Mouse (Mus musculus): ENCODE results near the gene 9430015G10Rik.
A peak's percentile ranks its signal among the peaks of the same experiment; 100 is the strongest.

9430015G10Rik gene

GRCm38 (mm10) chr4:156109570-156110331 is at the start of gene 9430015G10Rik:
Gene 9430015G10Rik (plus strand): TSS chr4:156109982.
- DNase-seq (ENCODE audit: low spot score) = peak; percentile 97

DNA sequence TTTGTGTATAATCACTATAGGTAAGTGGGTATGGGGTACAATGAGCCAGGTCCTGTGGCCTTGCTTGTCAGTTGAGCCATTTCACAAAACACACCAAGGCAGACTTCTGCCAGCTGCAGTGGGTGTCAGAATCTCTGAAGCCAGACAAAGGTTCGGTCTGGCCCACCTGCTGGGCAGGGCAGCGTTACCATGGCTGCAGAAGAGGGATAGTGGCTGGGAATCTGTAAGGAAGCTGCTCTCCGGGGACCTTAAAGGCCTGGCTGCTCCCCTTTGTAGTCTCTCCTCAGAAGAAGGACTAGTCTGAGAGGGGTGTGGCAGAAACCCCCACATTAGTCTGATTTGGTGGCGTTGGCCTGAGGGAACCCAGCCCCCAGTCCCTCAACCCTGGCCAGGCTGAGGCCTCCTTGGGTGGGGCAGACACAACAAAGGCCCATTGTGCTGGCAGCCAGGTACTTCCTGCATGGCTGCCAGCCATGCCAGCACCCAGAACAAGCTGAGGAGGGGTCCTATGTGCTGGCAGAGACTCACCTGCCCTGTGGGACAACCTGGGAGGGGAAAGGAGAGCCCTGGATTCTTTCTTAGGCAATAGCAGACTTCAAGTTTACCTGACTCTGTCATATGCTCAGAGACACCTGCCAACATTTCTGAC is 45.8 kb upstream of the 9430015G10Rik start:
- DNase-seq (ENCODE audit: low spot score) = no peak

DNA sequence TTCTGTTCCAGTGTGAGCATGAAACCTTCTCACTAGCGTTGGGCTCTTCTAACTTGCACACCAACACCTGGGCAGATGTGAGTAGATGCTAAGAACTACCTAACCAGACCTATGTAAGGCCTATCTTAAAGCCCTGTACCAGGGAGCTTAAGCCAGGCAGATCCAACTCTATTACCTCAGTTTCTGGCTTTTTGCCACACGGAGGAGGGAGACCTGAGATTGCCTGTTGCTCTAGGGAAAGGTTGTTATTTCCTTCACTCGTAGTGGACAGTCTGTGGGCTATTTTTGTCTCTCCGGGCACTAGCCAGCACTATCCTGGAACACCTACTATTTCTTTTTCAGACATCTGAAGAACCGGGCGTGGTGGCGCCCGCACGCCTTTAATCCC is 45.3 kb upstream of the 9430015G10Rik start:
- DNase-seq (ENCODE audit: low spot score) = no peak

- DNase-seq (ENCODE audit: low spot score) = no peak
Measured at GRCm38 (mm10) chr4:156065156-156065894, 44.5 kb upstream of the 9430015G10Rik start.

DNA sequence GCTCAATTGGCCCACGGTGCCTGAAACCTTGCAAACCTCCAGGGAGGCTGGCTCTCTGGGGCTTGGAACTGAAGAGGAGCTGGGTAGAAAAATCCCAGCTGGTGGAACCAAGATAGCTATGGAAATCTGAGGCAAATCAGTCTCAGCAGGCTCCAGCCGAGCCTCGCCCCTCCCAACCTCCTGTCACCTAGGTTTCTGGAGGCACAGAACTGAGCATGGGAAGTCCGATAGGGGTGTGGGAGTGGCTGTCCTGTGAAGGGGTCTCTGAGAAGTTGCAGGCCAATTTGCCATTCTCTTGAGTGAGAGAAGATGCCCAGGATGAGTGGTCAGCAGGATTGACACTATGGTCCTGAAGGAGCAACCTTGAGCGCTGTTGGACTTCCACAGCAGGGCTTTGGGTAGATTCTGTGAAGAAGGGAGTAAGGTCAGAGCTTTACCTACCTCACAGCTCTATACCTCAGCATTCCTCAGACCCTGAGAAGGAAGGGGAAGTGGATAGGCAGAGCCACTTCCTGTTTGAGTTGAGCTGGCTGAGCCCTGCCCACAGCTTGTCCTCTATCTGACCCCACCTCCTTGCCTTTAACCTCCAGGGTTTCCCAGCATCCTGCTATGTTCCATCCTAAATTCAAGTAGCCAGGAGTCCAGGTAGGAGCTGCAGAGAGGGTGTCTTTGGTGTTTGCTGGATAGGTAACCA is 42.4 kb upstream of the 9430015G10Rik start:
- DNase-seq (ENCODE audit: low spot score) = peak; percentile 42

DNA sequence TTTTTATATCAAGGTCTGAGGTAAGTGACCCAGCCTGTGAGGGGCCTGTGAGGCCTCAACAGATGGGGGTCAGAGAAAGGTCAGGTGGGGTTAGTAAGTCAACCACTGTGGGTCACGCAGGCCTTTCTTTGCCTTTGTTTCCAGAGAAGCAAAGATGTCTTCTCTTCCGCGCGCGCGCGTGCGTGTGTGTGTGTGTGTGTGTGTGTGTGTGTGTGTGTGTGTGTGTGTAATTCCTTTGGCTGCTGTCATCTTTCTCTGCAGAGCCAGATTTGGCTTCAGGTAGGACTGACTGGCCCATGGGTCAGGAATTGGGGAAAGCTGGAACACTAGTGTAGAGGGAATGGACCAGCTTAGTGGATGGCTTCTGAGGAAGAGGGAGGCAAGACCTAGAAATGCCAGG is 40.1 kb upstream of the 9430015G10Rik start:
- DNase-seq (ENCODE audit: low spot score) = no peak

DNA sequence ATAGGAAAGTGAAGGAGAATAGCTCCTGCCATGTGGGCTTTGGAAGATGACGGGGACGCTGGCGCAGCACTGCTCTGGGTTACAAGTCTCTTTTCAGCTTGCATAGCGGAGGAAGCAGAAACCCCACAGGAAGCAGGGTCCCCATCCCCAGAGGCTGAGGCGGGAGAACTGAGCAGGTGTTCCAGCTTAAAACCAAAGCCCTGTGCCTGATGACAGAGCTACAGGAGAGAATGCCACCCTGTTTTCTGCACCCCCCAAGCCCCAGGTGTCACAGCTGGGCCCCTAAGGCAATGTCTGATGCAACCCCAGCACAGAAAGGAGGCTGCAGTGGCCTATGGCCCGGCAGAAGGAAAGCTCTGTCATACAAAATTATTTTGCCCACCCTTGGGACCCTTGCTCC is 39.5 kb upstream of the 9430015G10Rik start:
- peak; percentile 32 for DNase-seq (ENCODE audit: low spot score)

- DNase-seq (ENCODE audit: low spot score) = no peak
Measured at GRCm38 (mm10) chr4:156070716-156071115, 39.1 kb upstream of the 9430015G10Rik start.

- DNase-seq (ENCODE audit: low spot score) = peak; percentile 36
Measured at GRCm38 (mm10) chr4:156076911-156077382, 32.8 kb upstream of the 9430015G10Rik start.

DNA sequence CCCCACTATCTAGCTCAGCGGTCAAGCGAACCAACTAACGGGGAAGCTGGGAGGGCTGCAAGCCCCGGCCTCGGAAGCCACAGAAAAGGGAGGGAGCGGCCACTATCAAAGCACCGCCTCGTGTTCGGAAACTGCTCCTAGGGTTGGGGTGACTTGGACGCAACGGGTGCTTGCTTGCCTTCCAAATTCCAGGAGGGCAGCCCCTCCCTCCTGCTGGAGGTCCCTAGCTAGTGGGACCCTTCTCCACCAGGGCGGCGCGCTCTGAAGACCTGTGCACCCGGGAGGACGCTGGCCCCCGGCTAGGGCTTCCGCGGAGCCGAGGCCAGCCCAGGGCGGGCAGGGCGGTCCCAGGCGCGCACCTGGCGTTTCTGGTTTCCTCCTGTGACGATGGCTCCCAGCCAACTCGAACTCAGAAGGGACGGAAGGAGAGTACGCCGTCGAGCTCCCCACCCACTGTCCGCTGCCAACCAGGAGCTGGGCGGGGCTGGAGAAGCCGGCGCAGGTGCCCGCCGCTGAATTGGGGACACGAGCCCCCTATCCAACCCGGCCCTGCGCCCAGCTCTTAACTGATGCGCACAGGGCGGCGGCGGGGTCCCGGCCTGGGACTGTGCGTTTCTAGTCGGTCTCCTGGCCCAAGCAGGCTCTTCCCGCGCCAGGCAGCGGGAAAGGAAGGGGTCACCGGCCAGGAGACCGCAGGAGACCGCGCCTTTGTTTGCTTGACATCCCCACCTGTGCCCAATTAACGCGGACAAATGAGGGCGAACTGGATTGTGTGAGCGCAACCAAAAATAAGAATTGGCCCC is 32.1 kb upstream of the 9430015G10Rik start:
- peak; percentile 58 for DNase-seq (ENCODE audit: low spot score)

GRCm38 (mm10) chr4:156082621-156083234 is 27.1 kb upstream of the 9430015G10Rik start:
- no peak for DNase-seq (ENCODE audit: low spot score)

DNA sequence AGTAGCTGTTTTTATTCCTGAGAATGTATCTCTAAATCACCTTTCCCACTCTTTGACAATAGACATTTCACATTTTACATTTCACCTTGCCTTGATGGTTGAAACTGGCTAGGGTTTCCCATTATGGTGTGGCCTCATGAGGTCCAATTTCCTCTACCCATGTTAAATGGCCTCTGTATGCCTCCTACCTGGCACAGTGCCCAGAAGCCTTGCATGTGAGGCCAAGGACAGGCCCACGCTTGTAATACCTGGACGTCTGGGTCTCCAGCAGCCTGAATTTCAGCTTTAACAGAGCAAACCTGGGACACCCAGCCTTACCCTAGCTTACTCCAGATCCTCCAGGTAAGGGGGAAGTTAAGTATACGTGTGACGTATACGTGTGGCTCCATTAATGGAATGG is 26.4 kb upstream of the 9430015G10Rik start:
- DNase-seq (ENCODE audit: low spot score) = no peak

GRCm38 (mm10) chr4:156084096-156084879 is 25.5 kb upstream of the 9430015G10Rik start:
- no peak for DNase-seq (ENCODE audit: low spot score)

- no peak for DNase-seq (ENCODE audit: low spot score)
Measured at GRCm38 (mm10) chr4:156085256-156085655, 24.5 kb upstream of the 9430015G10Rik start.

DNA sequence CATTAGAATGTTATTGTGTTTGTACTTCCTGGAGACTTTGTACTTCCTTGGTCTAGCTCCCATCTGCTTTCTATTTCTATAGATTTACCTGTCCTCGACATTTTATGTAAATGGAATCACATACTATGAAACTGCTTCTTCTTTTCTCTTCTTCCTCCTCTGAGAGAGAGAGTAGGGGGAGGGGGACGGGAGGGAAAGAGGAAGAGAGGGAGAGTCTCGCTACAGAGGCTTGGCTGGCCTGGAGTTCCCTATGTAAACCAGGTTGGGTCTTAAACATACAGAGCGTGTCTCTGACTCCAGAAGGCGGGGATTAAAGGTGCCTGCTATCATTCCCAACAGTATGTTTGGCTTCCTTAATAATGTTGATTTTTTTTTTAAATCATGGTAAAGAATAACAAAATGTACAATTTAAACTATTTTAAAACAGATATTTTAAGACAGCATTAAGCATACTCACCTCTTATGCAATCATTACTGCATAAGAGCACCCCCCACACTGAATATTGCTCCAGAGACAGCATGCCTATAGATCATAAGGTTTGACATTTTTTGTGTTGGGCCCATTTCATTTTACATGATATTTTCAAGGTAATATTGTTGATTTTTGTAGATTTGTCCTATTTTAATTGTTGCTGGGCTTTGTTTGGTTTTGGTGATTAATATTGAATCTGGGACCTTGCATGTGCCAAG is 22.2 kb upstream of the 9430015G10Rik start:
- DNase-seq (ENCODE audit: low spot score) = no peak

DNA sequence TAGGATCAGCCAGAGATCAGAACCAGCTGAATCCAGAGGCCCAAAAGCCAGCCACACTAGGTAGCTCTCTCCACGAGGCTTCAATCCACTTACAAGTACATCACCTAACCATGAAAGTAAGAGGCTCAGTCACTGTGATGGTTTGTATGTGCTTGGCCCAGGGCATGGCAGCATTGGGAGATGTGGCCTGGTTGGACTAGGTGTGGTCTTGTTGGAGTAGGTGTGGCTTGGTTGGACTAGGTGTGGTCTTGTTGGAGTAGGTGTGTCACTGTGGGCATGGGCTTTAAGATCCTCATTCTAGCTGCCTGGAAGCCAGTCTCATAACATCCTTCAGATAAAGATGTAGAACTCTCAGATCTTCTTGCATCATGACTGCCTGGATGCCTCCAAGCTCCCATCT is 18.5 kb upstream of the 9430015G10Rik start:
- no peak for DNase-seq (ENCODE audit: low spot score)

- no peak for DNase-seq (ENCODE audit: low spot score)
Measured at GRCm38 (mm10) chr4:156092765-156093164, 17.0 kb upstream of the 9430015G10Rik start.

DNA sequence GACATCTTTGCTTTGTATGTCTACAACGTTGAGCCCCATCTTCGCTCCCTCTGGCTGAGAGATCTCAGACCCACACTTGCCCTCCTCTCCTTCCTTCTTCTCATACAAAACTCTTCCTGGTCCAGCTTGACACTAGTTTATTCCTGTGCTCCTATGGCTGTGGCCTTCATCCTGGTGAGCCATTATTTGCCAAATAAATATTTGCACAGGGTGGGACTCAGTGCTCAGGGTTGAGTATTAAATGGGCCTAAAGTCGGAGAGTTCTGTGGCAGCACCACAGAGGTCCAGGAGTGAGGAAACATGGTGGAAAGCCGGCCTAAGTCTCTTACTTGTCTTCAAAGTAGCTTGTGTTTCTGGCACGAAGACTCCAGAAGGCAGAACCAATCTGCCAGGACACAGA is 16.0 kb upstream of the 9430015G10Rik start:
- DNase-seq (ENCODE audit: low spot score) = no peak

- no peak for DNase-seq (ENCODE audit: low spot score)
Measured at GRCm38 (mm10) chr4:156096191-156096590, 13.6 kb upstream of the 9430015G10Rik start.

All from T-cell, adult 2 months (primary cell).